Mouse (Mus musculus): ENCODE results near the gene Tnfaip8l2.

- TF ChIP-seq CTCF (IDR thresholded peaks at IDR 0.05; ENCODE audit: low read depth, low read length) (no peak), POLR2A (IDR thresholded peaks at IDR 0.05; ENCODE audit: extremely low read depth, insufficient read depth, low read length) (no peak)
Measured at GRCm38 (mm10) chr3:95172526-95173255, 30.5 kb upstream of the Tnfaip8l2 start.

Measured in liver, adult 2 months (tissue).